Mouse (Mus musculus) stomach, postnatal 0 days (tissue): ENCODE measurements at regions not wholly inside any gene's neighbourhood (a gene's known extent, or its start where the extent isn't known, plus 50 kb on each side); places are given as distances from the start of the nearest gene placed in this dataset.

Experiments used
- CTCF ChIP-seq: IDR thresholded peaks from 2 replicates; pipeline ENCODE4 v1.5.1; 2016; ENCODE audit warnings: antibody characterized with exemption, low read depth, mild to moderate bottlenecking, moderate library complexity
- EP300 ChIP-seq: optimal IDR thresholded peaks from 2 replicates; pipeline ENCODE3; 2016; ENCODE audit warnings: antibody characterized with exemption

DNA sequence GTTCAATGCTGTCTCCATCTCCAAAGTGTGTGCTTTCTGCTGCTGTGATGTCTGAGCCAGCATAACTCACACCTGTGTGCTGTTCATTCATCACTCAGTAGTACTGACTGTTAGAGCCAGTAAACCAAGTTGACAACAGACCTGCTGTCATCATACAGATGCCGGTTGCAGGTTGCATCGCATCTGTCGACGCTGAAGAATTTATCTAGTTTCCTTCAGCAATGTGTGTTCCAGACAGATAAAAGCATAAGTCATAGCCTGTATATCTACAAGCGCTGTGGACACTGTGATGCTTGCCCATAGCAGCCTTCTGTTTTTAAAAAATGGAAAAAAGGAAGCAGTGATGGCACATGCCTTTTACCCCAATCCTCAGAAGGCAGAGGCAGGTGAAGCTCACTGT, 524.6 kb upstream of the Adamts9 start:
- no peak for TF ChIP-seq CTCF
- TF ChIP-seq EP300 = no peak
